Mouse (Mus musculus) cortical plate, adult 2 months (tissue): Measurements from ENCODE around the gene Slit3. TPM values are rescaled to one million over a fixed set of nuclear protein-coding genes. Genes with fewer than 3 reads are reported as not detected.

Source experiments
- H3K27ac ChIP-seq: fragments of 200-500 bp; 2 replicates; pipeline ENCODE4 v1.5.1; 2012; ENCODE audit warnings: low read length, control low read depth, inconsistent platforms; ENCODE audit not compliant: insufficient read depth
- H3K4me1 ChIP-seq: fragments of 200-500 bp; 2 replicates; pipeline ENCODE4 v1.6.1; 2011; ENCODE audit warnings: low read length; ENCODE audit not compliant: control insufficient read depth, insufficient read depth
- H3K4me3 ChIP-seq: fragments of 200-500 bp; 2 replicates; pipeline ENCODE4 v1.5.1; 2011; ENCODE audit warnings: mild to moderate bottlenecking, low read length, control low read depth; ENCODE audit not compliant: insufficient read depth
- CTCF ChIP-seq: fragments of 200-500 bp; IDR thresholded peaks from 2 replicates; pipeline ENCODE4 v1.5.1; 2011; ENCODE audit warnings: mild to moderate bottlenecking, control low read depth, low read length; ENCODE audit not compliant: insufficient read depth; ENCODE audit errors: extremely low read depth
- POLR2A ChIP-seq: fragments of 200-500 bp; IDR thresholded peaks from 2 replicates; pipeline ENCODE4 v1.6.1; 2011; ENCODE audit warnings: mild to moderate bottlenecking, low read length, control low read depth; ENCODE audit not compliant: insufficient read depth; ENCODE audit errors: extremely low read depth
- polyA plus RNA-seq: library from polyadenylated mRNA; depleted of rRNA; stranded (reverse); fragments of >200 nt; gene quantifications from 2 replicates; pipeline ENCODE4 v1.2.3, GENCODE M21; 2012; rRNA removed

The Slit3 gene
- 15.8 and 16.8 TPM in 2 replicates for polyA plus RNA-seq

DNA sequence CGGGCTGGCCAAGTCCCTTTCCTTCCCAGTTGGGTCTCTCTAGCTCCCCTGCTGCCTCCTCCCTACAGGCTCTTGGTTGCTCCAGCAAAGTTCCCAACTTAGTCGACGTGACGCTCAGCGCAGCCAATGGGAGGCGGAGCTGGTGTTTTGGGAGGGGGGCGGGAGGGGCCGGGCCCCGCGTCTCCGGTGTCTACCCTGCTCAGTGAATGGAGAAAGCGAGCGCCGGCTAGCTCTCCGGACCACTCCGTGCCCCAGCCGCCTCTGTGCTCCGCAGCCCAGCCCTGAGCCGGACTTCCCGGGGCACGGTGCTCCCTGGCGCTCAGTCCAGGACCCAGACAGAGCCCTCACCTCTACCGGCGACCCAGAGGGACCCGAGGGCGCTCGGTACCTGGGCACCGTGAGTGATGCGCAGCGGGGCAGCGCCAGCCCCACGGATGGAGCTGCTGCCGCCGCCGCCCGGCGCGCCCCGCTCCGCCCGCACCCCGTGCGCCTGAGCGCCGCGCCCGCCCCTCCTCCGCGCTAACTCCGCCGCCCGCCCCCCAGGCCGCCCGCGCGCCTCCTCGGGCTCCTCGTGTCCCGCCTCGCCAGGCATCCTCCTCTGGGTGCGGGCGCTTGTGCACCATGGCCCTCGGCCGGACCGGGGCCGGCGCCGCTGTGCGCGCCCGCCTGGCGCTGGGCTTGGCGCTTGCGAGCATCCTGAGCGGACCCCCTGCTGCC is at the start of gene Slit3:
Gene Slit3 (plus strand): TSS at position 331 of the 717 bp plus-strand sequence.
- Histone ChIP-seq H3K27ac (peak within 1 kb of the TSS; percentile 93), H3K4me3 (peak within 1 kb of the TSS; percentile 99), H3K4me1 (no peaks in the 10 kb centered on the region; the same call in none of the 2 replicates)
- TF ChIP-seq POLR2A (peak; percentile 36; the same call in 1 of the 2 replicates), CTCF (no peak)

DNA sequence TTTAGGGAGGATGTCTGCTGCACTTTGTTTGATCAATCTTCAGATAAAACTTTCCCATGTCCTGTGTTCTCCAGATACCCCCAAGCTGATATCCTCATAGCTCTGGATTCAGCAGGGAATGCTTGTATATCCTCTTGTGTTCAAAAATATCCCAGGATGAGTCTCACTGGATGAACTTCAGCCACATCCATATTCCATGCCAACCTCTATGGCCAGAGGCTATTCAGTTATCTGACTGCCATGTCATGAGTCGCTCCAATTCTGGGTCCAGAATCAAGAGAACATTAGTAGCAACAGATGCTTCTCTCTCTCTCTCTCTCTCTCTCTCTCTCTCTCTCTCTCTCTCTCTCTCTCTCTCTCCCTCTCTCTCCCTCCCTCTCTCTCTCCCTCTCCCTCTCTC is 49.6 kb upstream of the Slit3 start:
- TF ChIP-seq POLR2A (no peak), CTCF (no peak)
- no peaks in the 10 kb centered on the region for H3K4me1 ChIP-seq
- no peak overlapping the region for H3K4me3 ChIP-seq
- no peak overlapping the region for H3K27ac ChIP-seq

DNA sequence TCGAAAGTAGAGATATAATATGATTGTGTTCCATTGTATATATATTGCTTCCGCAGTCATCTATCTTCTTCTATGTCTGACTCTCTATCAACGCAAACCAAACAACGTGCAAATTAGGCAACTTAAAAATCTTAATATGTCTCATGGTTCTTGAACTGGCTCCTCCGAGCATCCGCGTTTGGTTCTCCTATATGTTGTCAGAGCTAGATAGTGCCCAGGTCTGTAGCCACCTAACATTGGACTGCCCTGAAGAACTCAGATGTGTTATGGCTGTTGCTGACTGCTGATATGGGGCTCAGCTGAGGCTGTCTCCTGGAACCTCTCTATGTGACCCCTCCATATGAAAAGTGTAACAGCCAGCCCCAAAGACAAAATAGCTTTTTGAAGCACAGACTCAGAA is 45.6 kb upstream of the Slit3 start:
- TF ChIP-seq POLR2A (no peak), CTCF (no peak)
- Histone ChIP-seq H3K4me1 (no peaks in the 10 kb centered on the region), H3K27ac (no peak overlapping the region), H3K4me3 (no peak overlapping the region)

DNA sequence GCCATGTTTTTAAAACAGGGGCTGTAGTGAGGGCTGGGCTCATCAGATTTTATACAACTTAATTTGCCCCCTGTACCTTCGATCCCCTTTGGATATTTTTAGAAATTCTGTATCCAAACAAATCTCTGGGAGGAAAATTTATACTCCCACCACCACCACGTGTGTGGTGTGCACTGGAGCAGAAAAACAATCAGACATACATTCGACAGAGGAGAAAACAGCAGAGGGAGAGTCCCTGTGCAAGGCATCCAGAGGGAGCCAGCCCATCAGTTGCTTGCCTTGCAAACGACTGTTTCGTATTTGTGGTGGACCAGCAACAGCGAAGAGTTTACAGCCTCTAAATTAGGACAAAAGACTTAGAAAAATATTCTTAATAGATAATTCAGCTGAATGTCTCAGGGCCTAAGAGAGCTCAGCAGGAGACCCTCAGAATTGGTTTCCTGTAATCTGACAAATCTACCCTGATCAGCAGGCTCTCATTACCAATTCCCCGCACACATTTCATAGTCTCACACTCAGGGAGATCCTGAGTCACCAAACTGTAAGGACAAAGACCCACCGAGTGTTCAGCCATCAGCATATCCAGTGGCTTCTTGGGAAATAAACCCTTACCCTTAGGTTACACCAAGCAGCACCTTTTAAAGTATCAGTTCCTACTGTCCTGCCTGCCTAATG is 40.4 kb upstream of the Slit3 start:
- TF ChIP-seq POLR2A (no peak), CTCF (no peak)
- H3K27ac ChIP-seq, result no peak overlapping the region
- H3K4me1 ChIP-seq, result no peaks in the 10 kb centered on the region
- no peak overlapping the region for H3K4me3 ChIP-seq

DNA sequence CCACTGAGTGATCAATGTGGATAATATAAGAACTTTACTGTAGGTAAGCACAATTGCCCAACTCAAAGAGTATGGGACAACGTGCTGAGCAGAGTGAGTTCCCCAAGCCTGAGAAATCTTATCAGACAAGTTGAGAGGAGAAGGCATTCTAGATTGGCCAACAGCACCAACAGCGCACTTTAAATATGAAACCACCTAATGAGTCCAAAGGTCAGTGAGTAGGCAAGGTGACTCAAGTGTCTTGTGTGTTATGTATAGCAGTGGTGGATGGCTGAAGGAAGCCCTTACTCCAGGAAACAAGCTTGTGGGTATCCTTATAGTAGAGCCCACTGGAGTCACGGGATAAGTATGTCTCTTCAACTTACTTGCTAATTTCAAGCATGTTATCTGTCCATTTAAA is 38.7 kb upstream of the Slit3 start:
- no peak overlapping the region for H3K4me3 ChIP-seq
- no peak for TF ChIP-seq POLR2A
- TF ChIP-seq CTCF, result no peak
- H3K4me1 ChIP-seq, result no peaks in the 10 kb centered on the region
- H3K27ac ChIP-seq, result no peak overlapping the region

DNA sequence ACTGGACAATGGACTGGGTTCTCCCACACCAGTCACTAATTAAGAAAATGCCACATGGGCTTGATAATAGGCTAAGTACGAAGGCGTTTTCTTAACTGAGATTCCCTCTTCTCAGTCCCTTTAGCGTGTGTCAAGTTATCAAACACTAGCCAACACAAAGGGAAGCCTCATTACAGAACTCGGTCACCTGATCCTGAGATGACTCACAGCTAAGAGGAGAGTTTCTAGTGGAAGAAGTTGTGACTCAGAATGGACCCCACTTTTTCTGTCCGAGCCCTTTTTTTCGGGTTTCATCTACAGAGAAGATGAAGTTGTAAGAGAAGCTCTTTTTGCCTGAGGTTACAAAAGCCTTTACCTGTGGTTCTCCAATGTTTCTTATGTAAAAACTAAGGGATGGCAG is 38.0 kb upstream of the Slit3 start:
- H3K27ac ChIP-seq, result no peak overlapping the region
- TF ChIP-seq POLR2A (no peak), CTCF (no peak)
- no peak overlapping the region for H3K4me3 ChIP-seq
- no peaks in the 10 kb centered on the region; the same call in 1 of the 2 replicates for H3K4me1 ChIP-seq

DNA sequence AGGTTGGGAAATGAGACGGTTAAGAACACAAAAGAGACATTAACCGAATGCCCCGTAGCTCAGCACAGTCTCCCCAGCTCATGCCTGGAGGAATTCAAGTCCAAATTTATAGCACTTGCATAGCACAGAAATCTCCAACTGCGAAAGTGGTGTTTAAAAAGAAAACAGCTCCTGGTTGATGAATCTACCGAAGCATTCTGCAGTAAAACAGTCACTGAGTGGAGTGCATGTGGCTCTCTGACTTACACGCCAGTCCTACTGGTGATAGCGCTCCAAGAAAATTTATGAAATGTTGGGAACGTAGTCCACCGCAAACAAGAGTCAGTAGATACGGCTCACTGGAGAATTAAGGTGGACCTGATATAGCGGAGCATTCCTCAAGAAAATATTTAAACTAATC is 35.7 kb upstream of the Slit3 start:
- H3K4me1 ChIP-seq, result no peaks in the 10 kb centered on the region; the same call in 1 of the 2 replicates
- no peak overlapping the region for H3K4me3 ChIP-seq
- TF ChIP-seq POLR2A (no peak), CTCF (no peak)
- no peak overlapping the region for H3K27ac ChIP-seq

DNA sequence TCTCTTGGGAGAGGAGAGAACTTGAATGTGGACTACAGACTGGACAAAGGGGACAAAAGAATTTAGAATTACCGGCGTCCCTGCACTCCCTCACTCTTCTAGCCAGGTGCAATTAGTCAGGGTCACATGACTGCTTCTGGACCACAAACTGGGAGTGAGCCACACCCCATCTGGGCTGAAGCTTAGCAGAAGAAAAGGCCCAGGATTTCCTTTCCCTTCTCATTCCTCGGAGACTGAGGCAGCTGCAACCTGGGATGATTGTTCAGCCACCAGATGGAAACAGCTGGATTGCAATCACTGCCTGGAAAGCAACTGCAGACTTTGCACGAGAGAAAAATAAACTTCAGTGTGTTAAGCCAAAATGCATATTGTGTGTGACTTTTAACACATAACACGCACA is 35.0 kb upstream of the Slit3 start:
- TF ChIP-seq POLR2A (no peak), CTCF (no peak)
- no peak overlapping the region for H3K27ac ChIP-seq
- H3K4me1 ChIP-seq, result no peaks in the 10 kb centered on the region; the same call in 1 of the 2 replicates
- H3K4me3 ChIP-seq, result no peak overlapping the region

DNA sequence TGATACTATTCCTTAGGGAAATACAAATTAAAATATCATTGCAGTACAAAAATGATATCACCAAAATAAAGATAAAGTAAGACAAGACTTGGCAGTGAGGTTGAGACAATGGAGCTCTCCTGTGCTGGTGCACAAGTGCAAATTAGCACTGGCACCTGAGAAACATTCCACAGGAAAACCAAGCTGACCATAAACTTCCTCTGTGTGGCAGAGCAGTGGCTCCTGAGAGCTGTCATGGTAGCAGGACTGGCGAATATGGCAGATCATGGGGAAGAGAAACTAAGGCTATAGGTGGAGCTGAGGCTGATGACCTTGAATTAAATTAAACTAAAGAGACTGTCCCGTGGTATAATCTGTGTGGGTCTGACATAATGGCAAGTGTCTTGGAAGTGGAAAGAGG is 33.6 kb upstream of the Slit3 start:
- no peak for TF ChIP-seq CTCF
- no peak for TF ChIP-seq POLR2A
- Histone ChIP-seq H3K4me1 (no peaks in the 10 kb centered on the region; the same call in 1 of the 2 replicates), H3K27ac (no peak overlapping the region), H3K4me3 (no peak overlapping the region)

DNA sequence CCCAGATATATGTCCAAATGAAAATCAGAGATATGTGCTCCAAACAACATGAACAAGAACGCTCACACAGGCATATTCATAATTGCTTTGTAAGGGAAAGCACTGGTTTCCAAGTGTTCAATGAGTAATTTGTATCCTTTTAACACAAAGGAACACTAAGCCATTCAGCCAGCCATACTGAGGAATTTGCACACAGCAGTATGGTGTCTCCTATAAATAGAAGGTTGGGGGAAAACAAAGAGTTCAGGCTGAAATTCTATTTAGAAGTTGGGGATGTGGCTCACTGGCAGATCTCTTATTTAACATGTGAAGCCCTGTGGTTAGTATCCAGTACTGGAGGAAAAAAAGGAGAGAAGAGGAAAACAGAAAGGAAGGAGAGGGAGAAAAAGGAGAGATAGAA is 32.9 kb upstream of the Slit3 start:
- Histone ChIP-seq H3K4me1 (no peaks in the 10 kb centered on the region; the same call in 1 of the 2 replicates), H3K4me3 (no peak overlapping the region), H3K27ac (no peak overlapping the region)
- TF ChIP-seq POLR2A (no peak), CTCF (no peak)
